Mouse (Mus musculus) stomach, embryonic 15.5 days (tissue): ENCODE results near the gene Efemp2. TPM values are rescaled to one million over a fixed set of nuclear protein-coding genes. Genes with fewer than 3 reads are reported as not detected.
A peak's percentile ranks its signal among the peaks of the same experiment; 100 is the strongest.
"Not testable (repeated sequence)": the region's sequence is repeated elsewhere in the genome, so short reads cannot be mapped to it uniquely, and the experiment has no call there.

ENCODE experiments used
- ATAC-seq: fragments of 200-750 bp; cut with Nextera tagmentation; 2 replicates; pipeline ENCODE4 v1.8.0; 2017; ENCODE audit warnings: low read depth, moderate number of reproducible peaks, moderate TSS enrichment; ENCODE audit not compliant: insufficient read depth, low FRiP score
- H3K27ac ChIP-seq: fragments of 300-500 bp; sonication (generic); 2 replicates; pipeline ENCODE4 v1.5.1; 2015; ENCODE audit warnings: mild to moderate bottlenecking, inconsistent platforms
- H3K27me3 ChIP-seq: fragments of 300-500 bp; sonication (generic); replicated peaks from 2 replicates; pipeline ENCODE4 v1.6.1; 2015; ENCODE audit warnings: inconsistent platforms
- H3K36me3 ChIP-seq: fragments of 300-500 bp; sonication (generic); 2 replicates; pipeline ENCODE4 v1.6.1; 2015; ENCODE audit warnings: inconsistent platforms
- H3K4me1 ChIP-seq: fragments of 300-500 bp; sonication (generic); 2 replicates; pipeline ENCODE4 v1.6.1; 2015; ENCODE audit warnings: inconsistent platforms
- H3K4me2 ChIP-seq: fragments of 300-500 bp; sonication (generic); 2 replicates; pipeline ENCODE4 v1.6.1; 2015; ENCODE audit warnings: mild to moderate bottlenecking, inconsistent platforms
- H3K4me3 ChIP-seq: fragments of 300-500 bp; sonication (generic); replicated peaks from 2 replicates; pipeline ENCODE4 v1.5.1; 2015; ENCODE audit warnings: inconsistent platforms
- H3K9ac ChIP-seq: fragments of 300-500 bp; sonication (generic); 2 replicates; pipeline ENCODE4 v1.6.1; 2015; ENCODE audit warnings: inconsistent platforms
- H3K9me3 ChIP-seq: fragments of 300-500 bp; sonication (generic); 2 replicates; pipeline ENCODE4 v1.6.1; 2016; ENCODE audit warnings: inconsistent platforms
- WGBS: fragments of 180-500 bp; shearing (Covaris S2); methylation state at CpG from one replicate; pipeline ENCODE4 v1.1.7; 2015; 5-methylcytosine and 5-hydroxymethylcytosine counted together
- polyA plus RNA-seq: library from polyadenylated mRNA; unstranded; fragments of >200 nt; fragmentation: Nextera tagmentation; extraction: Ambion mirVana; gene quantifications from 2 replicates; pipeline ENCODE4 v1.2.1, GENCODE M21; 2015

Gene Efemp2
- polyA plus RNA-seq, 1 experiment from 2014 or later, result 145 TPM

DNA sequence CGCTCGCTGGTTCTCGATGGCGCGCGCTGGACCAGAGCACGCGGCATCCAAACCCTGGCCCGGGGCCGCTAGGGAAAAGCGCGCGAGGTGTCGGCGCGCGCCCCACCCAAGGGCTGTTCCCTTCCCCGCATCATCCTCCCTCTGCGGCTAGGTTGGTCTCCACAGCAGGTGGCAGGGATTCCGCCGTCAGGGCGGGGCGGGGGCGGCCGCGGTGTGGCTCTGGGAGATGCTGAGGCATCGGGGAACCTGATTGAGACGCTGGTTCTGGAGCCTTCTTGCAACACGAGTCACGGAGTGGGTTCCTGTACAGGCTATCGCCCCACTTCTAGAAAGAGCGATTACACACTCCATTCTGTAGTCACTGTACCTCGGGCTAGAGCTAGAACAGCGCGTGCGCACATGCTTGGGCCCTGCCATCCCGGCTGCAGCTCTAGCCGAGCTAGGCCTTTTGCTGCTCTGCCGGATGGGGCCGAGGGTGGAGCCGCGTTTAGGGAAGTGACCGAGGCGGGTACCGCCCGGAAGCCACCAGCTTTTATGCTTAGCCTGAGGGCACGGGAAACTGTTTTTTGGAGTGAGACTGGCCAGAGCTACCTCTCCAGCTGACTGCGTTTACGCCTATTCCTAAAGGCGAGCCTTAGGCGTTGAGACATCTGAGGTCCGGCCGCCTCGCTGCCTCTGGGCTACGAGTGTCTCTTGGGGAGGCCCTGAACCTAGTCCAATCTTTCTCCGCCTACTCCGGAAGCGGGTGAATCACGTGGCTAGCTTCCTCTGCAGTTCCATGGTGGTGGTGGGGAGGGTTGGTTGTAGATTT lies 17.3 kb downstream of the Efemp2 start:
- peaks cover 31% of the 10 kb centered on the region for H3K36me3 ChIP-seq
- peaks cover 35% of the 10 kb centered on the region for H3K4me1 ChIP-seq
- peak overlapping the region; percentile 100 for H3K27ac ChIP-seq
- no peaks in the 10 kb centered on the region for H3K9me3 ChIP-seq
- peak; percentile 17; the same call in 1 of the 2 replicates for ATAC-seq
- H3K9ac ChIP-seq, result peak overlapping the region; percentile 99
- H3K27me3 ChIP-seq, result no peaks in the 10 kb centered on the region
- H3K4me3 ChIP-seq, result peak overlapping the region; percentile 98
- under 1% methylated on average over 59 of the region's 59 CpGs for WGBS
- H3K4me2 ChIP-seq, result peak overlapping the region; percentile 50

DNA sequence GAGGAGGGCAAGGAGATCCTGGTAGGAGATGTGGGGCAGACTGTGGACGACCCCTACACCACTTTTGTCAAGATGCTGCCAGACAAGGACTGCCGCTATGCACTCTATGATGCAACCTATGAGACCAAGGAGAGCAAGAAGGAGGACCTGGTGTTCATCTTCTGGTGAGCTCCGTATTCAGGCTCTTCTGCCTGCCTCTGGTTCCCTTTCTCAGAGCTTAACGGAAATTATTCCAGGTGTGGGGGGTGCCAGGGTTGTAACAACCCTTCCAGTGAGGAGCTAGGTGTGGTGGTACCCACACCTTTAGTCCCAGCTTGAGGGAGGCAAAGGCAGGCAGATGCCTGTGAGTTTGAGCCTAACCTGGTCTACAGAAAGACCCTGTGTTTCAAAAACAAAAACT lies 18.9 kb downstream of the Efemp2 start:
- no peak overlapping the region for H3K4me2 ChIP-seq
- H3K4me1 ChIP-seq, result peaks cover 20% of the 10 kb centered on the region; the same call in 1 of the 2 replicates
- H3K9me3 ChIP-seq, result no peaks in the 10 kb centered on the region
- H3K4me3 ChIP-seq, result no peak overlapping the region
- no peaks in the 10 kb centered on the region for H3K27me3 ChIP-seq
- ATAC-seq, result no peak
- no peak overlapping the region for H3K9ac ChIP-seq
- peaks cover 31% of the 10 kb centered on the region for H3K36me3 ChIP-seq
- WGBS, result 78% methylated on average over 4 of the region's 4 CpGs
- no peak overlapping the region for H3K27ac ChIP-seq

DNA sequence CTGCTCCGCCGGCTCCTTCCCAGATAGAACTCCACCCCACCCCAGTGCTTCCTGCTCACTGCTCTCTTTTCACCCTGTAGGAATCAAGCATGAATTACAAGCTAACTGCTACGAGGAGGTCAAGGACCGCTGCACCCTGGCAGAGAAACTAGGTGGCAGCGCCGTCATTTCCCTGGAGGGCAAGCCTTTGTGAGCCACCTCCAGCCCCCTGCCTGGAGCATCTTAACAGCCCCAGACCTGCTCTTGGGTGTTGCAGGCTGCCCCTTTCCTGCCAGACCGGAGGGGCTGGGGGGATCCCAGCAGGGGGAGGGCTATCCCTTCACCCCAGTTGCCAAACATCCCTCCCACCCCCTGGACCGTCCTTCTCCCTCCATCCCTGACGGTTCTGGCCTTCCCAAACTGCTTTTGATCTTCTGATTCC lies 19.6 kb downstream of the Efemp2 start:
- peaks cover 31% of the 10 kb centered on the region for H3K36me3 ChIP-seq
- WGBS, result 67% methylated on average over 9 of the region's 9 CpGs
- H3K4me1 ChIP-seq, result peaks cover 20% of the 10 kb centered on the region; the same call in 1 of the 2 replicates

DNA sequence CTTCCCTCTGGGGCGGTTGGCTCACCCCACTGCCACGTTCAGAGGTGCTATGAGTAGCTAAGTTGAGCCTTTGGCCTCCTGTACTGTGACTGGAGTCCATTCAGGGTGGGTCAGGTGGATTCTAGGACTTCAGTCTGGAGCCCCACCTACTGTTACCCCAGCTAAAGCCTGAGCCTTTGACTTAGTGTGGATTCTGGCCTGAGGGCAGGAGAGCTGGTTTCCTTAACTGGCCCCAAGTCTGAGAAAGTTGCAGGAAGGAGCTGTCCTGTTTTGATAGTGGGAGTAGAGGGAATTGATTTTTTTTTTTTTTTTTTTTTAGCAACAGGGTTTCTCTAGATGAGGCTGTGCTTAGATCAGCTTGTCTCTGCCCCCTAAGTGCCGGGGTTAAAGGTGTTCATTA lies 20.6 kb downstream of the Efemp2 start:
- Histone ChIP-seq H3K9me3 (no peaks in the 10 kb centered on the region), H3K27me3 (no peaks in the 10 kb centered on the region), H3K4me2 (no peak overlapping the region), H3K4me3 (no peak overlapping the region), H3K27ac (no peak overlapping the region), H3K36me3 (peaks cover 31% of the 10 kb centered on the region), H3K4me1 (peaks cover 15% of the 10 kb centered on the region; the same call in 1 of the 2 replicates), H3K9ac (no peak overlapping the region)
- no peak for ATAC-seq
- 77% methylated on average over 3 of the region's 3 CpGs for WGBS

More for the DNA sequence above, 19.6 kb downstream of the Efemp2 start:
- not testable (repeated sequence) for H3K4me2 ChIP-seq, H3K27ac ChIP-seq, H3K4me3 ChIP-seq, ATAC-seq, H3K9me3 ChIP-seq, H3K27me3 ChIP-seq, H3K9ac ChIP-seq

DNA sequence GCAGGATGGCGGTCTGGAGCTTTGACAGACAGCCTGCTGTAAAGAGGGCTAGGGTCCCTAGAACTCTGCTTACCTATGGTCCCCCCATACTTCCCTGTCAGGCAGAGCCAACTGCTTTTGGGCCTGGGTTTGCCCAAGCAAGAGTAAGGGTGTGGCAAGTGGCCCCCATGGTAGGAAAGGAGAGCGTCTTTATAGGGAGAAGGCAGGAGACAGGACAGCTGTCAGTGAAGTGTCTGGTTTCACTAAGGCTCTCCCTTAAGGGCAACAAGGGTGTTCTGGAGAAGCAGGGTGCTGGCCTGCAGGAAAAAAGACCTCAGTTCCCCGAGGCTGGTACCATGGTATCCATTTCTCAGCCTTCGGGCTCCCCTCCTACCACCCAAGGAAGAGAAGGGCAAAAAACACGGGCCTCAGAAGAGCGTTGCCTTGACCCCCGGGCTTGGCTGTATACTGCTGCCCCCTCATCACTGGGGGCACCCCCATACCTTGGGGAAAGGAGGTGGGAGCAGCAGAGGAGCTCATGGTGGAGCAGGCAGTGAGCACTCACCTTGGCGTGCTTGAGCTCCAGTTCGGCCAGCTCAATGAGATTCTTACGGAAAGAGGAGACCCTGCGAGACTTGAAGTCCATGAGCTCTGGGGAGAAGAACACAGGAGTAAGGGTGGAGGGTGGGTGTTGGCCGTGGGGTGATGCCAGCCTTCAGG lies 21.7 kb downstream of the Efemp2 start:
- H3K9me3 ChIP-seq, result no peaks in the 10 kb centered on the region
- no peak overlapping the region for H3K27ac ChIP-seq
- H3K9ac ChIP-seq, result no peak overlapping the region
- no peaks in the 10 kb centered on the region for H3K27me3 ChIP-seq
- H3K36me3 ChIP-seq, result peaks cover 31% of the 10 kb centered on the region
- no peak for ATAC-seq
- H3K4me2 ChIP-seq, result no peak overlapping the region
- H3K4me1 ChIP-seq, result peaks cover 14% of the 10 kb centered on the region; the same call in 1 of the 2 replicates
- WGBS, result 82% methylated on average over 12 of the region's 12 CpGs
- no peak overlapping the region for H3K4me3 ChIP-seq

DNA sequence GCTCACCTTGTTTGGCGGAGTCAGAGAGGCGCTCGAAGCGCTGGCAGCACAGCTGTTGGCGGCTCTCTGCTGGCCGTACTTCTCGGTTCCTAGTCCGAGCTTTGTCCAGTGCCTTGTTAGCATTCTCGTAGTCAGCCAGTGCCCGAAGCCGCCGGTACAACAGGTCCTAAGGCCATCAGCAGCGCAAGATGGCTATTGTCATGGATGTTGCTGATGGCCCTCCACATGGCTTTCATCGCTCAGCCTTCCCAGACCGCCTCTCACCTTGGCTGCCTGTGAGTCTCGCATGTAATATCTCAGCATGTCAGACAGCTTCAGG lies 22.3 kb downstream of the Efemp2 start:
- Histone ChIP-seq H3K9ac (no peak overlapping the region), H3K27ac (no peak overlapping the region), H3K4me1 (peaks cover 14% of the 10 kb centered on the region; the same call in 1 of the 2 replicates), H3K9me3 (no peaks in the 10 kb centered on the region), H3K36me3 (peaks cover 31% of the 10 kb centered on the region), H3K4me2 (no peak overlapping the region), H3K4me3 (no peak overlapping the region), H3K27me3 (no peaks in the 10 kb centered on the region)
- no peak for ATAC-seq
- WGBS, result 85% methylated on average over 16 of the region's 16 CpGs

DNA sequence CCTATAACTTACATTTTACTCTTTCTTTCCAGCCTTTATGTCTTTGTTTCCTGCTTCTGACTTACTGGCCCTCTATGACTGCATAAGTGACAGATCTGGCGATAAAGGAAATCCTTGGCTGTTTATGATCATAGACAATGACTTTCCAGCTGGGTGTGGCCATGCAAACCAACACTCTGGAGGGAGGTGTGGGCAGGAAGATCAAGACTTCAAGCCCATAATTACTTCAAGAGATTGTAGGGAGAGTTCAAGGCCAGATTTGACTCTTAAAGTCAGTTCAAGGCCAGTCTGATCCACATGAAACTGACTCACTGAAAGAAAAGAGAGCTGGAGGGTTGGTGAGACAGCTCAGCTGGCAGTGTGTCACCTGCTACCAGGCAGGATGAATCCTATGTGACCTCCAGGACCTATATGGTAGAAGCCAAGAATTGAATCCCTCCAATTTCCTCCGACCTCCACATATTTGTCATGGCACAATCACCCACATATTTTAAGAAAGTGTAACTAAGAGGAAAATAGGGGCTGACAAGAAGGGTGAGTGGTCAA lies 26.6 kb downstream of the Efemp2 start:
- no peak for ATAC-seq
- Histone ChIP-seq H3K27ac (no peak overlapping the region), H3K4me2 (no peak overlapping the region), H3K4me3 (no peak overlapping the region), H3K36me3 (peaks cover 11% of the 10 kb centered on the region; the same call in 1 of the 2 replicates), H3K9me3 (no peaks in the 10 kb centered on the region), H3K27me3 (no peaks in the 10 kb centered on the region), H3K9ac (no peak overlapping the region), H3K4me1 (no peaks in the 10 kb centered on the region)
- 87% methylated on average over 2 of the region's 2 CpGs for WGBS

DNA sequence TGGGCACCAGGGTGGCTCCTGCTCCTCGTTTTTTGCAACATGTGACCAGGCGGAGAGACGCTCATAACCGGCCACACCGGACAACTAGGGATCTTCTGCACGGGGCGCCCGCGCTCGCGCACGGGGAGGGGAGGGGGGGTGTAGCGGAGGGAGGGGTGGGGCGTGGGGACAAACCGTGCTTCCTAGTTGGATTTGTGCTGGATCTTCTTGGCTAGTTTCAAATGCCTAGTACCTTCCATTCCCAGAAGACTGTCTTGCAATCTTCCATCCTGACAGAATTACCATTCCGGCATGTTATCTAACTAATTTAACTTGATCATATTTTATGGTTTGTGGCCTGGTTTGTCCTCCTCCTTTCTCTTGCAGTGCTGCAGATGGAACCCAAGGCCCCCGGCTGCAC lies 29.9 kb downstream of the Efemp2 start, which contains the start of gene 1700020D05Rik:
1700020D05Rik (minus strand) TSS at position 101 of the 400 bp plus-strand sequence.
- H3K4me3 ChIP-seq, result no peak within 1 kb of the TSS
- no peak within 1 kb of the TSS for H3K27ac ChIP-seq
- no peaks in the 10 kb centered on the region for H3K4me1 ChIP-seq
- no peak for ATAC-seq
- no peaks in the 10 kb centered on the region for H3K9me3 ChIP-seq
- no peaks in the 10 kb centered on the region for H3K27me3 ChIP-seq
- no peaks in the 10 kb centered on the region for H3K36me3 ChIP-seq
- H3K4me2 ChIP-seq, result no peak within 1 kb of the TSS
- whole genome bisulfite sequencing, result 65% methylated on average over 17 of the region's 17 CpGs
- H3K9ac ChIP-seq, result no peak within 1 kb of the TSS

DNA sequence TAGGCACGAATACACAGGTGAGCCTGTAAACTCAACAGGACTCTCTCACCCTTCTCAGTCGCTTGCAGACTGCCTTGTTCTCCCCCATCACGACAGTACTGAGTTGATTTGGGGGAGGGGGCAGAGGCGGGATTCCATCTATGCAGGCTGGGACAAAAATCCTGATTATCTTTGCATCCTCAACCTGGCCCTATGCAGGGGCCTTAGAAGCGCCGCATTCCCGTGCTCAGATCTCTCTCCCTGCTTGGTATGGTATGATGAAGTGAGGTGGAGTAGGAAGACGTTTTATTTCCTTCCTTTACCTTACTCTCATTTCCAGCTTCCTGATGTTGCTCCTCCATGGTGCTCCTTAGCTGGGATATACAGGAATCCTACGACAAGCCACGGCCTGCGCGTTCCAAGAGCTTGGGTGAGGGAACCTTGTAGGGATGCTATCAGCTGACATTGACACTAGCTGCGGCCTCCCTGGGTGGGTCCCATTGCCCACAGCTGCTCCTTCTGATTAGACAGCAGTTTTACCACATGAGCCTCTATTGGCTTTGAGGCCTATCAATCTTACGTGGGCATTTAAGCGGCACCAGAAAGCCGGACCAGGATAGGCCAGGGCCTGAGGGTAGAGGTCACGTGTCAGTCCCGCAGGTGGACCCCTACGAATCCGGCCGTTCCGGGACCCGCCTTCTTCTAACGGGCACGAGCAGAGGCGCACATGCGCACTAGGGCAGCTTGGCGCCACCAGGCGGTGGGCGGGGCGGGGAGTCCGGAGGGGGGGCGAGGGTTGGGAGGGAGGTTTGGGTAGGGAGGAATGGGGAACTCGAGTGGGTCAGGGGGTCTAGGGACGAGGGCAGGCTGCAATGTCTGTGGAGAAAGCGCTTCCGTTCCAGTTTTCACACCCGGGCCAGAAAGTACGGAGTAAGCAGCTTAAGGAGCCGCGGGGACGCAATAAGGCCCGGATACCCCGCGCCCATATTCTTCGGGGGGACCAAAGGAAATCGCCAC lies 36.6 kb downstream of the Efemp2 start, which contains the start of gene Snx32:
Snx32 (minus strand) TSS at position 508 of the 996 bp plus-strand sequence.
- H3K4me2 ChIP-seq, result peak within 1 kb of the TSS; percentile 93
- peak within 1 kb of the TSS; percentile 46; the same call in 1 of the 2 replicates for H3K9ac ChIP-seq
- no peaks in the 10 kb centered on the region for H3K36me3 ChIP-seq
- 2% methylated on average over 47 of the region's 47 CpGs for WGBS
- H3K27ac ChIP-seq, result peak within 1 kb of the TSS; percentile 40; the same call in 1 of the 2 replicates
- H3K27me3 ChIP-seq, result no peaks in the 10 kb centered on the region
- peak; percentile 100 for ATAC-seq
- H3K9me3 ChIP-seq, result no peaks in the 10 kb centered on the region
- peak within 1 kb of the TSS; percentile 53 for H3K4me3 ChIP-seq
- peaks cover 12% of the 10 kb centered on the region; the same call in 1 of the 2 replicates for H3K4me1 ChIP-seq

DNA sequence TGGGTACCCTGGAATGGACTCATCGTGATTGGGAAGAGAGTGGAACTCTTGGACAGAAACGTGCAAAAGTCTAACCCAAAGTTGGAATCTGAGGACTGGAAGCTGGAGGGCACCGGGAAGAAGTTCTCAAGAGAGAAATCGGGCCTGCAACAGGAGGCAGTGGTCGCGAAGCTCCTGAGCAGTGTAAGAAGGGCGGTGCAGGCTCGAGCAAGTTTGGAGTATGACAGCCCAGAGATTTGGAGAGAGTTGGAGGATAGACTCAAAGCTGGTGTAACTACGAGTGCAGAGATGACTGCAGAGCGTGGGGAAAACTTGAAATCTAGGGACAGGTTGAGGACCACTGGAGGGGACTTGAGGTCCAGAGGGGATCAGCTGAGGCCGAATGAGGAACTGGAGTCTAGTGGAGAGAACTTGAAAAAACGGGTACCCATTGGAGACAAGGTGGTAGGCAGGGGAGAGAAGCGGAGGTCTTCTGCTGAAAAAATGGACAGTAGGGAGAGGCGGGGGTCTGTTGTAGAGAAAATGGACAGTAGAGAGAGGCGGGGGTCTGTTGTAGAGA lies 37.4 kb downstream of the Efemp2 start:
- Histone ChIP-seq H3K4me1 (peaks cover 12% of the 10 kb centered on the region; the same call in 1 of the 2 replicates), H3K9me3 (no peaks in the 10 kb centered on the region), H3K27me3 (no peaks in the 10 kb centered on the region), H3K4me3 (peak overlapping the region; percentile 53), H3K36me3 (no peaks in the 10 kb centered on the region), H3K4me2 (peak overlapping the region; percentile 93), H3K27ac (peak overlapping the region; percentile 16; the same call in 1 of the 2 replicates), H3K9ac (peak overlapping the region; percentile 46; the same call in 1 of the 2 replicates)
- ATAC-seq, result no peak
- 40% methylated on average over 15 of the region's 15 CpGs for WGBS
